ENCODE assay signal across 8 mouse cellular contexts in genomic region chr7:13038621-13039169, GRCm38 (mm10). TPM values are rescaled to one million over a fixed set of nuclear protein-coding genes. Genes with fewer than 3 reads are reported as not detected.
DNase-seq lines count a peak whose midpoint lies in the region; ATAC-seq and TF ChIP-seq lines count a peak whose summit lies in the region.

No protein-coding gene starts in this region.

- H3K4me3 ChIP-seq in heart, embryonic 12.5 days: peak overlapping the region; percentile 85
- peak overlapping the region; percentile 74 for H3K4me3 ChIP-seq in cortical plate, adult 2 months (ENCODE audit: insufficient read depth, low read length)
- H3K4me3 ChIP-seq in intestine, embryonic 15.5 days (replicated peaks): peak overlapping the region; percentile 87
- peak overlapping the region; percentile 85 for H3K4me3 ChIP-seq in liver, postnatal 0 days (ENCODE audit: low read depth, low read length)
- H3K4me3 ChIP-seq in stomach, embryonic 16.5 days (replicated peaks; ENCODE audit: low read length): peak overlapping the region; percentile 81

- 16% methylated on average over 15 of the region's 15 CpGs for WGBS in heart, embryonic 12.5 days
- 16% methylated on average over 15 of the region's 15 CpGs for WGBS in intestine, embryonic 15.5 days
- WGBS in liver, postnatal 0 days (ENCODE audit: insufficient replicate concordance): 12% methylated on average over 15 of the region's 15 CpGs
- 19% methylated on average over 15 of the region's 15 CpGs for WGBS in stomach, embryonic 16.5 days

- peaks cover 15% of the 10 kb centered on the region for H3K36me3 ChIP-seq in heart, embryonic 12.5 days
- H3K36me3 ChIP-seq in intestine, embryonic 15.5 days: peaks cover 13% of the 10 kb centered on the region; the same call in 1 of the 2 replicates
- H3K36me3 ChIP-seq in liver, postnatal 0 days (replicated peaks; ENCODE audit: insufficient read depth, low read length): peaks cover 15% of the 10 kb centered on the region
- peaks cover 9% of the 10 kb centered on the region for H3K36me3 ChIP-seq in stomach, embryonic 16.5 days (ENCODE audit: control insufficient read depth, insufficient read depth, low read length)

- intact Hi-C loops in heart, postnatal 25 days (cut with DNase I): loop anchor here (10.0 kb wide), 1 partner anchor 564 kb away; the partner anchor contains the start of gene Zfp606

- peaks cover 38% of the 10 kb centered on the region for H3K4me1 ChIP-seq in heart, embryonic 12.5 days (replicated peaks)
- peaks cover 3% of the 10 kb centered on the region; the same call in 1 of the 2 replicates for H3K4me1 ChIP-seq in cortical plate, adult 2 months (ENCODE audit: control insufficient read depth, insufficient read depth, low read length)
- peaks cover 29% of the 10 kb centered on the region for H3K4me1 ChIP-seq in intestine, embryonic 15.5 days (replicated peaks)
- peaks cover 39% of the 10 kb centered on the region for H3K4me1 ChIP-seq in liver, postnatal 0 days (ENCODE audit: insufficient read depth)
- peaks cover 31% of the 10 kb centered on the region for H3K4me1 ChIP-seq in stomach, embryonic 16.5 days (ENCODE audit: control insufficient read depth, insufficient read depth, low read length)

- no peak for TF ChIP-seq EP300 in liver, postnatal 0 days (IDR thresholded peaks at IDR 0.05; ENCODE audit: low read depth)

- H3K9me3 ChIP-seq in heart, embryonic 12.5 days (replicated peaks): peaks cover 10% of the 10 kb centered on the region
- no peaks in the 10 kb centered on the region for H3K9me3 ChIP-seq in intestine, embryonic 15.5 days
- H3K9me3 ChIP-seq in liver, postnatal 0 days (ENCODE audit: low read length): no peaks in the 10 kb centered on the region
- peaks cover 11% of the 10 kb centered on the region; the same call in 1 of the 2 replicates for H3K9me3 ChIP-seq in stomach, embryonic 16.5 days (replicated peaks; ENCODE audit: control insufficient read depth, low read length)

- peaks cover 25% of the 10 kb centered on the region for H3K27me3 ChIP-seq in heart, embryonic 12.5 days (replicated peaks)
- H3K27me3 ChIP-seq in intestine, embryonic 15.5 days (replicated peaks): peaks cover 15% of the 10 kb centered on the region
- H3K27me3 ChIP-seq in liver, postnatal 0 days (ENCODE audit: insufficient read depth, low read length): peaks cover 11% of the 10 kb centered on the region
- peaks cover 13% of the 10 kb centered on the region for H3K27me3 ChIP-seq in stomach, embryonic 16.5 days (ENCODE audit: control insufficient read depth, insufficient read depth, low read length)

- DNase-seq in heart, postnatal 25 days (ENCODE audit: low spot score): no peak
- no peak for DNase-seq in liver, postnatal 0 days
- DNase-seq in layer of hippocampus, adult 11-12 months (ENCODE audit: low spot score): no peak
- DNase-seq in adrenal gland, adult 2 months: no peak

- no peak for TF ChIP-seq POLR2A in cortical plate, adult 2 months (IDR thresholded peaks at IDR 0.05; ENCODE audit: extremely low read depth, insufficient read depth, low read length)

- no peak for ATAC-seq in heart, embryonic 12.5 days (ENCODE audit: insufficient number of reproducible peaks, low FRiP score)
- peak; percentile 6; the same call in 1 of the 2 replicates for ATAC-seq in intestine, embryonic 15.5 days
- no peak for ATAC-seq in liver, postnatal 0 days
- ATAC-seq in stomach, embryonic 16.5 days (ENCODE audit: insufficient read depth, low FRiP score): no peak

- peak overlapping the region; percentile 99 for H3K27ac ChIP-seq in heart, embryonic 12.5 days (ENCODE audit: poor library complexity, severe bottlenecking)
- peak overlapping the region; percentile 100 for H3K27ac ChIP-seq in cortical plate, adult 2 months (ENCODE audit: insufficient read depth, low read length)
- H3K27ac ChIP-seq in intestine, embryonic 15.5 days: peak overlapping the region; percentile 100
- H3K27ac ChIP-seq in liver, postnatal 0 days (ENCODE audit: low read depth): peak overlapping the region; percentile 100
- peak overlapping the region; percentile 99 for H3K27ac ChIP-seq in stomach, embryonic 16.5 days (ENCODE audit: low read length)

- H3K9ac ChIP-seq in heart, embryonic 12.5 days: peak overlapping the region; percentile 97
- peak overlapping the region; percentile 73 for H3K9ac ChIP-seq in intestine, embryonic 15.5 days
- H3K9ac ChIP-seq in liver, postnatal 0 days (replicated peaks): peak overlapping the region; percentile 100
- peak overlapping the region; percentile 97 for H3K9ac ChIP-seq in stomach, embryonic 16.5 days (ENCODE audit: low read length)

- H3K4me2 ChIP-seq in heart, embryonic 12.5 days: peak overlapping the region; percentile 91
- peak overlapping the region; percentile 75 for H3K4me2 ChIP-seq in intestine, embryonic 15.5 days (replicated peaks)
- peak overlapping the region; percentile 85 for H3K4me2 ChIP-seq in liver, postnatal 0 days (ENCODE audit: low read depth, low read length)
- peak overlapping the region; percentile 68 for H3K4me2 ChIP-seq in stomach, embryonic 16.5 days (ENCODE audit: low read depth, low read length)

- TF ChIP-seq CTCF in cortical plate, adult 2 months (IDR thresholded peaks at IDR 0.05; ENCODE audit: extremely low read depth, insufficient read depth, low read length): no peak
- no peak for TF ChIP-seq CTCF in liver, postnatal 0 days (IDR thresholded peaks at IDR 0.05; ENCODE audit: low read depth)

RNA-seq across cellular contexts. Expression of gene Ube2m, which starts 0.6 kb away (rescaled TPM):
- 160 and 170 TPM in 2 replicates for polyA plus RNA-seq in heart, embryonic 12.5 days (2016; fragmentation: Nextera tagmentation; extraction: Ambion mirVana)
- 100 to 1,000 TPM; 190 to 199 TPM for total RNA-seq in heart, postnatal 25 days (2021)
- polyA plus RNA-seq in cortical plate, adult 2 months (2012; rRNA removed): 400 and 402 TPM in 2 replicates
- polyA plus RNA-seq in intestine, embryonic 15.5 days (2015; fragmentation: Nextera tagmentation; extraction: Ambion mirVana): 109 and 118 TPM in 2 replicates
- 53.8 and 59.8 TPM in 2 replicates for polyA plus RNA-seq in liver, postnatal 0 days (2015; fragmentation: Nextera tagmentation; extraction: Ambion mirVana)
- polyA plus RNA-seq in stomach, embryonic 16.5 days (2015; fragmentation: Nextera tagmentation; extraction: Ambion mirVana): 21.4 and 22.1 TPM in 2 replicates
- 100 to 1,000 TPM; 196 to 219 TPM for total RNA-seq in adrenal gland, adult 2 months (2021)
- 98.5 and 122 TPM in 2 replicates for polyA plus RNA-seq in adrenal gland, adult 2 months (2012; rRNA removed)

RNA-seq across cellular contexts. Expression of gene Chmp2a, which starts 4.1 kb away (rescaled TPM):
- polyA plus RNA-seq in heart, embryonic 12.5 days (2016; fragmentation: Nextera tagmentation; extraction: Ambion mirVana): 127 and 131 TPM in 2 replicates
- 100 to 1,000 TPM; 120 to 122 TPM for total RNA-seq in heart, postnatal 25 days (2021)
- polyA plus RNA-seq in cortical plate, adult 2 months (2012; rRNA removed): 224 and 229 TPM in 2 replicates
- 162 and 177 TPM in 2 replicates for polyA plus RNA-seq in intestine, embryonic 15.5 days (2015; fragmentation: Nextera tagmentation; extraction: Ambion mirVana)
- polyA plus RNA-seq in liver, postnatal 0 days (2015; fragmentation: Nextera tagmentation; extraction: Ambion mirVana): 132 TPM in 2 replicates
- 189 and 190 TPM in 2 replicates for polyA plus RNA-seq in stomach, embryonic 16.5 days (2015; fragmentation: Nextera tagmentation; extraction: Ambion mirVana)
- total RNA-seq in adrenal gland, adult 2 months (2021): 100 to 1,000 TPM; 212 to 215 TPM
- polyA plus RNA-seq in adrenal gland, adult 2 months (2012; rRNA removed): 37.2 and 41.9 TPM in 2 replicates

RNA-seq across cellular contexts. Expression of gene Mzf1, which starts 15.9 kb away (rescaled TPM):
- polyA plus RNA-seq in heart, embryonic 12.5 days (2016; fragmentation: Nextera tagmentation; extraction: Ambion mirVana): 2.0 and 2.3 TPM in 2 replicates
- total RNA-seq in heart, postnatal 25 days (2021): under 1 TPM; 0.39 to 0.48 TPM
- polyA plus RNA-seq in cortical plate, adult 2 months (2012; rRNA removed): 14.3 and 15.2 TPM in 2 replicates
- polyA plus RNA-seq in intestine, embryonic 15.5 days (2015; fragmentation: Nextera tagmentation; extraction: Ambion mirVana): 2.1 and 2.5 TPM in 2 replicates
- polyA plus RNA-seq in liver, postnatal 0 days (2015; fragmentation: Nextera tagmentation; extraction: Ambion mirVana): 0.26 and 0.29 TPM in 2 replicates
- polyA plus RNA-seq in stomach, embryonic 16.5 days (2015; fragmentation: Nextera tagmentation; extraction: Ambion mirVana): 2.5 and 2.7 TPM in 2 replicates
- 1 to 10 TPM; 1.7 to 2.3 TPM for total RNA-seq in adrenal gland, adult 2 months (2021)
- 8.0 and 9.6 TPM in 2 replicates for polyA plus RNA-seq in adrenal gland, adult 2 months (2012; rRNA removed)

RNA-seq across cellular contexts. Expression of gene Zbtb45, which starts 28.9 kb away (rescaled TPM):
- 16.2 and 18.7 TPM in 2 replicates for polyA plus RNA-seq in heart, embryonic 12.5 days (2016; fragmentation: Nextera tagmentation; extraction: Ambion mirVana)
- 10 to 100 TPM in 1 of 2 experiments, 1 to 10 TPM in 1; 7.3 to 10.9 TPM for total RNA-seq in heart, postnatal 25 days (2021)
- polyA plus RNA-seq in cortical plate, adult 2 months (2012; rRNA removed): 32.2 and 33.4 TPM in 2 replicates
- 20.7 and 21.2 TPM in 2 replicates for polyA plus RNA-seq in intestine, embryonic 15.5 days (2015; fragmentation: Nextera tagmentation; extraction: Ambion mirVana)
- 5.6 and 7.2 TPM in 2 replicates for polyA plus RNA-seq in liver, postnatal 0 days (2015; fragmentation: Nextera tagmentation; extraction: Ambion mirVana)
- polyA plus RNA-seq in stomach, embryonic 16.5 days (2015; fragmentation: Nextera tagmentation; extraction: Ambion mirVana): 18.4 and 20.2 TPM in 2 replicates
- 10 to 100 TPM; 10.7 to 15.5 TPM for total RNA-seq in adrenal gland, adult 2 months (2021)
- 53.7 and 59.9 TPM in 2 replicates for polyA plus RNA-seq in adrenal gland, adult 2 months (2012; rRNA removed)

RNA-seq across cellular contexts. Expression of gene Trim28, which starts 39.8 kb away (rescaled TPM):
- polyA plus RNA-seq in heart, embryonic 12.5 days (2016; fragmentation: Nextera tagmentation; extraction: Ambion mirVana): 221 and 228 TPM in 2 replicates
- 10 to 100 TPM; 86.8 to 96.2 TPM for total RNA-seq in heart, postnatal 25 days (2021)
- polyA plus RNA-seq in cortical plate, adult 2 months (2012; rRNA removed): 225 and 226 TPM in 2 replicates
- polyA plus RNA-seq in intestine, embryonic 15.5 days (2015; fragmentation: Nextera tagmentation; extraction: Ambion mirVana): 218 and 244 TPM in 2 replicates
- 56.0 and 59.1 TPM in 2 replicates for polyA plus RNA-seq in liver, postnatal 0 days (2015; fragmentation: Nextera tagmentation; extraction: Ambion mirVana)
- polyA plus RNA-seq in stomach, embryonic 16.5 days (2015; fragmentation: Nextera tagmentation; extraction: Ambion mirVana): 122 and 130 TPM in 2 replicates
- 100 to 1,000 TPM; 212 to 228 TPM for total RNA-seq in adrenal gland, adult 2 months (2021)
- 173 and 261 TPM in 2 replicates for polyA plus RNA-seq in adrenal gland, adult 2 months (2012; rRNA removed)
